Mouse (Mus musculus): ENCODE measurements at regions not wholly inside any gene's neighbourhood (a gene's known extent, or its start where the extent isn't known, plus 50 kb on each side); places are given as distances from the start of the nearest gene placed in this dataset.

DNA sequence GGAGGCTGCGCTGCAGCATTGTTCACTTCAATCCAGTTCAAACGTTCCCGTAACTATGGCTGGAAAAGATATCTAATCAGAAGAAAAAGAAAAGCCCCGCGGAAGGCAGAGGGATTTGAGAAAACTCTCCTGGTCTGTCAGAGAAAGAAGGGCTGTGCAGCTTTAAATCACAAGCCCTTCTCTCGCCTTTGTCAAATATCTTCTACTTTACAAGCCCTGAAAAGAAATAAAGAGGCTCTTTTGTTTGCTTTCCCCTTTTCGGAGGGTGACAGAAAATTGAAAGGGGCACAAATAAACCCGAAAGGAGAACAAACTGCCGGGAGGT is 156.1 kb upstream of the Smim15 start:
- H3K9me3 ChIP-seq (replicated peaks; ENCODE audit: insufficient read depth, low read length), result no peaks in the 10 kb centered on the region
- H3K4me1 ChIP-seq (ENCODE audit: control insufficient read depth in 1 of 2, insufficient read depth in 2 of 2, low read length in 2 of 2), result peaks cover 0 to 4% of the 10 kb centered on the region in 2 experiments; a peak in 2 of 4 replicates
- H3K4me3 ChIP-seq (ENCODE audit: control insufficient read depth in 1 of 2, insufficient read depth in 1 of 2, low read depth in 2 of 2, low read length in 2 of 2), result peak overlapping the region; percentile 76 to 85
- peaks cover 0 to 9% of the 10 kb centered on the region in 2 experiments; a peak in 2 of 4 replicates for H3K36me3 ChIP-seq (ENCODE audit: control insufficient read depth in 1 of 2, insufficient read depth in 2 of 2, low read length in 2 of 2)
- DNase-seq (ENCODE audit: low read depth, low spot score), result peak; percentile 25
- TF ChIP-seq SIN3A (IDR thresholded peaks at IDR 0.05; ENCODE audit: low read length), result 0 out of 2 replicates have a peak, but pooled peaks have one; percentile 19
- no peak for TF ChIP-seq ZKSCAN1 (IDR thresholded peaks at IDR 0.05; ENCODE audit: low read depth, low read length)
- TF ChIP-seq HCFC1 (IDR thresholded peaks at IDR 0.05; ENCODE audit: low read depth, low read length), result no peak
- TF ChIP-seq MXI1 (IDR thresholded peaks at IDR 0.05; ENCODE audit: low read depth, low read length), result no peak
- TF ChIP-seq GABPA (IDR thresholded peaks at IDR 0.05; ENCODE audit: low read depth, low read length), result no peak
- H3K9ac ChIP-seq (ENCODE audit: control insufficient read depth, low read depth, low read length, poor library complexity, severe bottlenecking), result peak overlapping the region; percentile 79
- H3K79me2 ChIP-seq (ENCODE audit: control insufficient read depth, insufficient read depth, low read length, poor library complexity), result peaks cover 17% of the 10 kb centered on the region
- peaks cover 0 to 4% of the 10 kb centered on the region in 2 experiments; a peak in 1 of 4 replicates for H3K27me3 ChIP-seq (ENCODE audit: control insufficient read depth in 1 of 2, insufficient read depth in 2 of 2, low read length in 2 of 2)
- no peak overlapping the region for H3K27ac ChIP-seq (ENCODE audit: control insufficient read depth, low read depth, low read length)

DNA sequence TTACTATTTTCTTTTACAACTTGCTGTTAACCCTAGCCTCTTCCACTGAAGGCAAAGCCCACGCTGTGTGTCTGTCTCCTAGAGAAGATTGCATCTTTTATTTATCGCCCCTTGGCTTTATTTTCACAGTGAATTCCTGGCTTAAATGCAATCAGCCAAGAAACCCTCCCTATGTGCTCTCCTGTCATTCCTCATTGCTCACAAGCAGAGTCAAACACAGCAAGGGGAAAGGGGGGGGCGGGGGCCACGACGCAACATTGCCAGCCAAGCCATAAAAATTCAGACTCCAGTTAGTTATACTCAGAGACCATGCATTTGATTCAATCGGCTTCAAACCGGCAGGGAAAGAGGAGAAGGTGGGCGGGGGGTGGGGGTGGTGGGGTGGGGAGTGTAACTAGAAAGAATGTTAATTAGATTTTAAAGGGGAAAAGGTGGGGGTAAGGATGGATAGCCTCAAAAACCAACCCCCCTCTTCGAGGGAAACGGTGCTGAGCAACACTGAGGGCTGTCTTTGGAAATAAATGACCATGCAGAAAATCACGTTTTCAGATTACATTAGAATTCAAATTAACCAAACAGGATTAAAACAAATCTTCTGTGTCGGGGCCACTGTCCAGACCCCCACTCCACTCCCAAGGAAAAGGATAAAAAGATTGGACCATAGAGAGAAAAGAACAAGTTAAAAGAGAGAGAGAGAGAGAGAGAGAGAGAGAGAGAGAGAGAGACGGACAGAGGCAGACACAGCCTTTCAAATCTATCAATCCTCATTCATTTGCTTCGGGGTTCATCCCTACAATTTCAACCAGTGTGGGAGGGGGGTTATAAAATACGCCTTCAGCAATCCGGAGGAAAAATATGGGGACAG is 156.6 kb upstream of the Smim15 start:
- H3K79me2 ChIP-seq (ENCODE audit: control insufficient read depth, insufficient read depth, low read length, poor library complexity), result peaks cover 17% of the 10 kb centered on the region
- TF ChIP-seq MAFK (IDR thresholded peaks at IDR 0.05; ENCODE audit: borderline replicate concordance, low read depth, low read length) (no peak), SMC3 (IDR thresholded peaks at IDR 0.05; ENCODE audit: low read depth, low read length) (no peak)
- H3K4me3 ChIP-seq (ENCODE audit: control insufficient read depth in 1 of 2, insufficient read depth in 1 of 2, low read depth in 2 of 2, low read length in 2 of 2), result peak overlapping the region; percentile 76 to 85
- H3K27ac ChIP-seq (ENCODE audit: control insufficient read depth, low read depth, low read length), result no peak overlapping the region
- H3K4me1 ChIP-seq (ENCODE audit: control insufficient read depth in 1 of 2, insufficient read depth in 2 of 2, low read length in 2 of 2), result peaks cover 0 to 4% of the 10 kb centered on the region in 2 experiments; a peak in 2 of 4 replicates
- peaks cover 0 to 9% of the 10 kb centered on the region in 2 experiments; a peak in 2 of 4 replicates for H3K36me3 ChIP-seq (ENCODE audit: control insufficient read depth in 1 of 2, insufficient read depth in 2 of 2, low read length in 2 of 2)
- peak overlapping the region; percentile 79; the same call in 1 of the 2 replicates for H3K9ac ChIP-seq (ENCODE audit: control insufficient read depth, low read depth, low read length, poor library complexity, severe bottlenecking)
- H3K9me3 ChIP-seq (replicated peaks; ENCODE audit: insufficient read depth, low read length), result no peaks in the 10 kb centered on the region
- DNase-seq (ENCODE audit: low read depth, low spot score), result no peak
- H3K27me3 ChIP-seq (ENCODE audit: control insufficient read depth in 1 of 2, insufficient read depth in 2 of 2, low read length in 2 of 2), result peaks cover 0 to 4% of the 10 kb centered on the region in 2 experiments; a peak in 1 of 4 replicates

DNA sequence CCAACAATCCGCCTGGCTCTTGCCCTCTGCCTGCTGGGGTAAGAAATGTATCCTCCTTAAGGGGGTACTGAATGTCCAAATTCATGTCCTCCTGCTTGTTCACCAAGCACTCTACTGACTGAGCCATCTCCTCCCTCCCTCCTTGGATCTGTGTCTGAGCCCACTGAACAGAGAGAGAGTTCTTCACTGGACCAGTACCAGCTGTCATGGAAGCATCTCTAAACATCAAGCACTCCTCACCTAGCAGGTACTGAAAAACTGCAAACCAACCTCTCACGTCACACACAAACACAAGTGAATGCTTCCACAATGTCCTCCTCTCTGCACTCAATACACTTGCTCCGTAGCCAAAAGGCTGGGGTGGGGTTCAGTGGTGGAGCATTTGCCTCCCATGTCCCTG is 159.4 kb upstream of the Smim15 start:
- no peak for DNase-seq (ENCODE audit: low read depth, low spot score)
- no peak overlapping the region for H3K27ac ChIP-seq (ENCODE audit: control insufficient read depth, low read depth, low read length)
- no peak overlapping the region for H3K9ac ChIP-seq (ENCODE audit: control insufficient read depth, low read depth, low read length, poor library complexity, severe bottlenecking)
- TF ChIP-seq RAD21 (IDR thresholded peaks at IDR 0.05; ENCODE audit: low read depth, low read length), result no peak
- TF ChIP-seq ELF1 (IDR thresholded peaks at IDR 0.05; ENCODE audit: low read depth, low read length), result no peak
- TF ChIP-seq USF1 (IDR thresholded peaks at IDR 0.05; ENCODE audit: low read depth, low read length), result no peak
- H3K9me3 ChIP-seq (replicated peaks; ENCODE audit: insufficient read depth, low read length), result no peaks in the 10 kb centered on the region
- H3K79me2 ChIP-seq (ENCODE audit: control insufficient read depth, insufficient read depth, low read length, poor library complexity), result peaks cover 17% of the 10 kb centered on the region
- H3K36me3 ChIP-seq (ENCODE audit: control insufficient read depth in 1 of 2, insufficient read depth in 2 of 2, low read length in 2 of 2), result peaks cover 0 to 6% of the 10 kb centered on the region in 2 experiments; a peak in 2 of 4 replicates
- H3K27me3 ChIP-seq (ENCODE audit: control insufficient read depth in 1 of 2, insufficient read depth in 2 of 2, low read length in 2 of 2), result peaks cover 0 to 4% of the 10 kb centered on the region in 2 experiments; a peak in 1 of 4 replicates
- no peak overlapping the region for H3K4me3 ChIP-seq (ENCODE audit: control insufficient read depth in 1 of 2, insufficient read depth in 1 of 2, low read depth in 2 of 2, low read length in 2 of 2)
- H3K4me1 ChIP-seq (ENCODE audit: control insufficient read depth in 1 of 2, insufficient read depth in 2 of 2, low read length in 2 of 2), result peaks cover 0 to 4% of the 10 kb centered on the region in 2 experiments; a peak in 2 of 4 replicates
